Mouse (Mus musculus) small intestine, adult 2 months (tissue): ENCODE data around the gene Foxp4. TPM values are rescaled to one million over a fixed set of nuclear protein-coding genes. Genes with fewer than 3 reads are reported as not detected.

Source experiments
- H3K27ac ChIP-seq: fragments of 200-500 bp; 2 replicates; pipeline ENCODE4 v1.5.1; 2012; ENCODE audit warnings: low read depth, low read length, control low read depth, inconsistent platforms; ENCODE audit not compliant: insufficient read depth
- H3K27me3 ChIP-seq: fragments of 200-500 bp; 2 replicates; pipeline ENCODE4 v1.6.1; 2012; ENCODE audit warnings: mild to moderate bottlenecking, moderate library complexity, low read length, inconsistent platforms; ENCODE audit not compliant: control insufficient read depth, insufficient read depth
- H3K36me3 ChIP-seq: fragments of 200-500 bp; 2 replicates; pipeline ENCODE4 v1.6.1; 2012; ENCODE audit warnings: mild to moderate bottlenecking, low read length, control low read depth, inconsistent platforms; ENCODE audit not compliant: control insufficient read depth, insufficient read depth
- H3K4me1 ChIP-seq: fragments of 200-500 bp; 2 replicates; pipeline ENCODE4 v1.6.1; 2012; ENCODE audit warnings: low read length, inconsistent platforms, mixed read lengths; ENCODE audit not compliant: control insufficient read depth, insufficient read depth, insufficient read length
- H3K4me3 ChIP-seq: fragments of 200-500 bp; 2 replicates; pipeline ENCODE4 v1.5.1; 2012; ENCODE audit warnings: low read depth, mild to moderate bottlenecking, control low read depth, inconsistent platforms, low read length, moderate library complexity
- CTCF ChIP-seq: fragments of 200-500 bp; IDR thresholded peaks from 2 replicates; pipeline ENCODE4 v1.5.1; 2012; ENCODE audit warnings: low read depth, mild to moderate bottlenecking, control low read depth, inconsistent platforms, low read length, moderate library complexity, mixed read lengths; ENCODE audit not compliant: insufficient replicate concordance, insufficient read length; ENCODE audit errors: extremely low read depth
- POLR2A ChIP-seq: fragments of 200-500 bp; IDR thresholded peaks from 2 replicates; pipeline ENCODE4 v1.6.1; 2012; ENCODE audit warnings: low read depth, mild to moderate bottlenecking, control low read depth, inconsistent platforms, low read length, moderate library complexity
- WGBS: fragments of 180-500 bp; shearing (Covaris S2); methylation state at CpG from one replicate; pipeline ENCODE4 v1.1.7; 2018; 5-methylcytosine and 5-hydroxymethylcytosine counted together
- polyA plus RNA-seq: library from polyadenylated mRNA; depleted of rRNA; stranded (reverse); fragments of >200 nt; gene quantifications from 2 replicates; pipeline ENCODE4 v1.2.3, GENCODE M21; 2012

Foxp4 gene
- polyA plus RNA-seq, 1 experiment = 126 TPM

DNA sequence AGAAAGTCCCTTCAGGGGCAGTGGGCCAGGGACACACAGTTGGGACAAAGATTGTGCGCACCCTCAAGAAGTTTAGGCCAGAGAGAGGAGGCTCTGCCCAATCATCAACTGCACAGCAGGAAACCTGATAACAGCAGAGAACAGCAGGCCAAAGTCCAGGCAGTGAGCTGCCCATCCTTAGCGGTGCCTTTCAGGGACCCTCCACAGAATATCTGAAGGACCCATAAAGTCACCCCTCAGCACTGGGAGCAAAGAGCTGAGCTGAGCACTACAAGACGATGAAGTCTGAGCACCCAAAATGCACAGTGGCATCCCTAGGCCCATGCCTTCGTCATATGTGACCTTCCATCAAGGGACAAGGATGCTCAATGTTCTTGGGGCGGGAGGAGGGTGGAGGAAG lies 6.5 kb downstream of the Foxp4 start:
- peak; percentile 14; the same call in 1 of the 2 replicates for TF ChIP-seq CTCF
- TF ChIP-seq POLR2A = no peak
- no peaks in the 10 kb centered on the region for H3K27me3 ChIP-seq
- WGBS = 30% methylated on average over 5 of the region's 5 CpGs
- 0 out of 2 replicates have a peak, but pooled peaks cover 5% of the 10 kb centered on the region for H3K36me3 ChIP-seq
- peaks cover 15% of the 10 kb centered on the region for H3K4me1 ChIP-seq
- H3K4me3 ChIP-seq = no peak overlapping the region
- H3K27ac ChIP-seq = no peak overlapping the region

GRCm38 (mm10) chr17:47917212-47917611 lies 7.2 kb downstream of the Foxp4 start:
- Histone ChIP-seq H3K27me3 (no peaks in the 10 kb centered on the region), H3K27ac (no peak overlapping the region), H3K36me3 (0 out of 2 replicates have a peak, but pooled peaks cover 5% of the 10 kb centered on the region), H3K4me3 (no peak overlapping the region), H3K4me1 (peaks cover 15% of the 10 kb centered on the region)
- WGBS = 43% methylated on average over 3 of the region's 3 CpGs
- no peak for TF ChIP-seq CTCF
- TF ChIP-seq POLR2A = no peak

- 0 out of 2 replicates have a peak, but pooled peaks cover 5% of the 10 kb centered on the region for H3K36me3 ChIP-seq
- TF ChIP-seq POLR2A = no peak
- no peak for TF ChIP-seq CTCF
- H3K4me3 ChIP-seq = no peak overlapping the region
- H3K4me1 ChIP-seq = peaks cover 11% of the 10 kb centered on the region; the same call in 1 of the 2 replicates
- no peak overlapping the region for H3K27ac ChIP-seq
- H3K27me3 ChIP-seq = no peaks in the 10 kb centered on the region
- 65% methylated on average over 9 of the region's 9 CpGs for WGBS
These were observed 9.7 kb downstream of the Foxp4 start for GRCm38 (mm10) chr17:47914676-47915219.

DNA sequence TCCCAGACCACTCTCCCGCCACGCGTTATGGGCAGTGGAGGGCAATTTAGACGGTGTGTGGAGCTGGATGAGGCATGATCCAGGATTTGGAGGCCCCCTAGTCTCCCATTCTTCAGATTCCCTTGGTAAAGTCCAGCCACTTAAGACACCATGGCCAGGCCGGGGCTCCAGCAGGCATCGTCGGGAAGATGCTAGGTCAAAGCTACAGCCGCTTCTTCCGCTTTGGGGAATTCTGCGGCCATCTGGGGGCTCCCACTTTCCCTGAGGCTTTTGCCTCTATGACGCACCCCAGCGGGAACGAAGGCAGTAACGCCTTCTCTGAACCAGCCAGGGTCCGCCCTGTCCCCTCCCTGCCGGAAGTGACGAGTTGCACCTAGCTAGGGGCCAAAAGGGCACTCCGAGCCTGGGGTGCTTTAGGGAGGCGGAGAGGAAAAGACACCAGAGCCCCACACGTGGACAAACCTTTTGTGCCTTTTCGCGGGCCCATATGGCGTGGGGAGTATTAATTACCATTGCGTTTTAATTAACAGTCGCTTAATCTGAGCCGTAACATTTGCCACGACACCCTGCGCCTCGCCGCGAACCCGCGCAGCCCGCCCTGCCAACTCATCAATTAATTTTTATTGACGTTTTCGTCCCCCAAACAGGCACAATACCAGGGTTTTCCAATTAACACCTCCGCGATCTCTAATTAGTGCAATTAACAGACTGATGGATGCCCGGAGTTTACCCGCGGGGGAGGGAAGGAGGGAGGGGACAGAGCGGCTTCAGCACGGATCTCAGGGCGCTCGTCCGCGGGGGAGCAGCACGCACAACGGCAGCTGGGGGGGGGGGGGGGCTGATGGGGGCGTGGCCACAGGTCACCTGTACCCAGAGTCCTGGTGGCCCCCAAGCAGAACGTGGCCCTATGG lies 15.1 kb downstream of the Foxp4 start:
- Histone ChIP-seq H3K27ac (peak overlapping the region; percentile 54), H3K27me3 (no peaks in the 10 kb centered on the region), H3K4me3 (peak overlapping the region; percentile 70), H3K4me1 (peaks cover 6% of the 10 kb centered on the region; the same call in 1 of the 2 replicates), H3K36me3 (peaks cover 1% of the 10 kb centered on the region; the same call in 1 of the 2 replicates)
- WGBS = 14% methylated on average over 51 of the region's 51 CpGs
- peak; percentile 60; the same call in 1 of the 2 replicates for TF ChIP-seq POLR2A
- no peak for TF ChIP-seq CTCF

- no peak overlapping the region for H3K4me3 ChIP-seq
- TF ChIP-seq POLR2A (no peak), CTCF (no peak)
- H3K27ac ChIP-seq = no peak overlapping the region
- WGBS = 97% methylated on average over 2 of the region's 2 CpGs
- H3K36me3 ChIP-seq = peaks cover 13% of the 10 kb centered on the region
- no peaks in the 10 kb centered on the region for H3K27me3 ChIP-seq
- peaks cover 6% of the 10 kb centered on the region; the same call in 1 of the 2 replicates for H3K4me1 ChIP-seq
These were observed 16.4 kb downstream of the Foxp4 start for GRCm38 (mm10) chr17:47908079-47908478.

DNA sequence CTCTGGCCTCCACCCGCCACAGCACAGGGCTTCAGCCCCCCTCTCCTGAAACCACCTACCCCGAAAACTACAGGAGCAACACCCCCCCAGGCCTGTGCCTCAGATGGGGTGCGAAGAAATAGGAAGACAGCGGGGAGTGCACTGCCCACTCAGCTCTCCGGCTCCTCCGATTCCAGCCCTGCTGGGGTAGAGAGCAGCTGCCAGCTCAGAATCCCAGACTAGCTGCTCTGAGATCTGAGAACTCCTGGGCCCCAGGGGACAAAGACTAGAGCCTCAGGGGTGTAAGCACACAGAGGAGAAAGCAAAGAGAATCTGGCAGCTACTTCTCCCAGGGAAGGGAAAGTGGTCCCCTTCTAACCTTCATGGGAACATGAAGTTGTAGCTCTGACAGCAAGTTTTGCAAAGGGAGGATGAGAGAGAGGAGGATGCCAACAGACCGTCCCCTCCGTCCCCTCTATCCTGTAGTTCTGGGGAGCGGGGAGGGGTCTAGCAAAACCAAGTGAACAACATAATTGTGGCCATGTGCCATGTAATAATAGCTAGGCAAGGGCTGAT lies 17.0 kb downstream of the Foxp4 start:
- 90% methylated on average over 9 of the region's 9 CpGs for whole genome bisulfite sequencing
- no peak overlapping the region for H3K27ac ChIP-seq
- H3K27me3 ChIP-seq = no peaks in the 10 kb centered on the region
- TF ChIP-seq CTCF = no peak
- no peak for TF ChIP-seq POLR2A
- no peak overlapping the region for H3K4me3 ChIP-seq
- H3K4me1 ChIP-seq = peaks cover 6% of the 10 kb centered on the region; the same call in 1 of the 2 replicates
- H3K36me3 ChIP-seq = peaks cover 19% of the 10 kb centered on the region

DNA sequence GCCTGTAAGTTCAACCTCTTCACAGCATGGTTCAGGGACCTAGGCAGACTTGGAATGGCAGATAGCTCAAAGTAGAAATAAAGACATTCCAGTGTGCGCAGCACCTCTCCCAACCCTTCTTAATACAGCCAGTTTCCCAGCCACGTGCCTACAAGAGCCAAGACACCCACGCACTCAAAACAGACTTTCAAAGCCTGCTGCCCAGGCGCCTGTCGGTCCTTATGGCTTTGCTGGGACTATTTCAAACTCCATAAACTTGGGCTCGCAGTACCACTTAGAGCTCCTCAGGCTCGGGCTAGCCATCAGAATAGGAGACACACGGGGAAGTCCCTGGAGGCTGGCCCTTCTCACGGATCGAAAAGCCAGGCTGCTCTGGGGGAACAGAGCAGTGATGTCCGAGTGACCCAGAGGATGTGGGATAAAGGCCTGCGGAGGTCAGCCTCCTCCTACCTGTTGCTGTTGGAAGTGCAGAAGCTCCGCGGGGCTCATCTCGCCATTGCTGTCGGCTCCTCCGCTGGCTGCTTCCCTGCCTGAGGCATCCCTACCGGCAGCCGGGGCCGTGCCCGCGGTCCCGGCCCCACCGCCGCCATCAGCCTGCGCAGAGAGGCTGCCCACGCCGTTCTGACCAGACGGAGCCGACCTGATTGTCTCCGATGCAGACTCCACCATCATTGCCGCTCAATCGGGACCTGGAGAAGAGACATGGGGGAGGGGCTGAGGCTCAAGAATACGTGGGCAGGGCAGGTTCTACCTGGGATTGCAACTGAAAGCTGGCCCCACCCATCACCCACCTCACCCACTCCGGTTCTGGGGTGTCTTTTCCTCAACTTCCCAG lies 20.4 kb downstream of the Foxp4 start:
- peaks cover 4% of the 10 kb centered on the region for H3K4me1 ChIP-seq
- H3K27ac ChIP-seq = no peak overlapping the region
- no peak for TF ChIP-seq CTCF
- TF ChIP-seq POLR2A = no peak
- H3K27me3 ChIP-seq = no peaks in the 10 kb centered on the region
- peaks cover 25% of the 10 kb centered on the region for H3K36me3 ChIP-seq
- H3K4me3 ChIP-seq = no peak overlapping the region
- 78% methylated on average over 35 of the region's 35 CpGs for WGBS
